Mouse (Mus musculus) left cerebral cortex, postnatal 10 days (tissue): ENCODE data around the gene Gm20538. TPM values are rescaled to one million over a fixed set of nuclear protein-coding genes. Genes with fewer than 3 reads are reported as not detected.

Experiments
- DNase-seq, 2 experiments: peaks; one replicate each; pipeline ENCODE4 v3.0.0; 2021 to 2022; ENCODE audit warnings: low spot score in 2 of 2, mixed read lengths in 1 of 2; ENCODE audit errors: extremely low spot score in 1 of 2
- intact Hi-C: fragments of 180-260 bp; cut with DNase I; formaldehyde crosslinking; loops from one replicate; pipeline ENCODE4 v1.15.1; 2025
- total RNA-seq, 2 experiments: library from RNA; stranded (reverse); gene quantifications; 2 replicates each; pipeline ENCODE4 v1.2.3; 2021

Gene Gm20538
- total RNA-seq: not detected

GRCm38 (mm10) chr19:44552731-44553130, at the start of gene Gm20538:
Gene Gm20538, minus strand, starts transcription at chr19:44552831.
- DNase-seq: no peak
- intact Hi-C loops: no loop called here

- intact Hi-C loops: no loop called here
- no peak for DNase-seq
Observed at GRCm38 (mm10) chr19:44594180-44594579, 41.5 kb upstream of the Gm20538 start.

- intact Hi-C loops: no loop called here
Observed at GRCm38 (mm10) chr19:44591638-44592037, 39.0 kb upstream of the Gm20538 start.

GRCm38 (mm10) chr19:44590992-44591391, 38.4 kb upstream of the Gm20538 start:
- no peak for DNase-seq
- intact Hi-C loops: no loop called here

More at GRCm38 (mm10) chr19:44591638-44592037, 39.0 kb upstream of the Gm20538 start:
- DNase-seq: no peak

- no peak for DNase-seq
- intact Hi-C loops: loop anchor here (5.0 kb wide), 1 partner anchor 78 kb away; no protein-coding TSS in a partner anchor
Observed at GRCm38 (mm10) chr19:44589591-44590223, 37.1 kb upstream of the Gm20538 start.

GRCm38 (mm10) chr19:44588036-44588435, 35.4 kb upstream of the Gm20538 start:
- intact Hi-C loops: loop anchor here (5.0 kb wide), 1 partner anchor 79 kb away; no protein-coding TSS in a partner anchor
- DNase-seq: no peak

GRCm38 (mm10) chr19:44582638-44583309, 30.1 kb upstream of the Gm20538 start:
- intact Hi-C loops: loop anchor here (2.0 kb wide), 2 partner anchors 172 to 312 kb away; no protein-coding TSS in a partner anchor
- DNase-seq: peak; percentile 86 to 91

GRCm38 (mm10) chr19:44582103-44582502, 29.5 kb upstream of the Gm20538 start:
- DNase-seq: no peak
- intact Hi-C loops: loop anchor here (2.0 kb wide), 2 partner anchors 173 to 313 kb away; no protein-coding TSS in a partner anchor

GRCm38 (mm10) chr19:44578038-44578437, 25.4 kb upstream of the Gm20538 start:
- intact Hi-C loops: no loop called here

GRCm38 (mm10) chr19:44576275-44576674, 23.6 kb upstream of the Gm20538 start:
- intact Hi-C loops: no loop called here
- no peak for DNase-seq

More at GRCm38 (mm10) chr19:44578038-44578437, 25.4 kb upstream of the Gm20538 start:
- no peak for DNase-seq

GRCm38 (mm10) chr19:44567763-44568162, 15.1 kb upstream of the Gm20538 start:
- intact Hi-C loops: no loop called here
- DNase-seq: no peak

GRCm38 (mm10) chr19:44564006-44564405, 11.4 kb upstream of the Gm20538 start:
- intact Hi-C loops: no loop called here
- no peak for DNase-seq

GRCm38 (mm10) chr19:44562652-44563206, 10.1 kb upstream of the Gm20538 start, which contains the start of gene Hif1an:
Gene Hif1an, plus strand, starts transcription at chr19:44562850.
- DNase-seq: peak; percentile 93 to 94
- intact Hi-C loops: no loop called here

- intact Hi-C loops: no loop called here
Observed at GRCm38 (mm10) chr19:44554861-44555590, 2.4 kb upstream of the Gm20538 start, which contains the start of gene Ndufb8. Gene Ndufb8, minus strand, starts transcription at chr19:44555440.

GRCm38 (mm10) chr19:44554490-44554860, 1.8 kb upstream of the Gm20538 start:
- DNase-seq: no peak
- intact Hi-C loops: no loop called here

More at GRCm38 (mm10) chr19:44554861-44555590, 2.4 kb upstream of the Gm20538 start, which contains the start of gene Ndufb8:
- DNase-seq: peak; percentile 92 to 97

- no peak for DNase-seq
- intact Hi-C loops: no loop called here
Observed at GRCm38 (mm10) chr19:44553286-44553685, 655 bp upstream of the Gm20538 start.

GRCm38 (mm10) chr19:44545321-44546041, 7.2 kb downstream of the Gm20538 start, which contains the start of gene Sec31b:
Gene Sec31b, minus strand, starts transcription at chr19:44545864.
- intact Hi-C loops: no loop called here
- peak in 1 of 2 experiments; percentile 57 for DNase-seq

- peak; percentile 48 to 76 for DNase-seq
- intact Hi-C loops: no loop called here
Observed at GRCm38 (mm10) chr19:44544775-44545174, 7.9 kb downstream of the Gm20538 start.
